Mouse (Mus musculus) midbrain, embryonic 16.5 days (tissue): ENCODE measurements around the gene Cacna1d. TPM values are rescaled to one million over a fixed set of nuclear protein-coding genes. Genes with fewer than 3 reads are reported as not detected.

Source experiments
- ATAC-seq: fragments of 200-750 bp; cut with Nextera tagmentation; 2 replicates; pipeline ENCODE4 v1.8.0; 2017; ENCODE audit warnings: moderate TSS enrichment
- H3K27ac ChIP-seq: fragments of 300-500 bp; sonication (generic); 2 replicates; pipeline ENCODE4 v1.5.1; 2014; ENCODE audit warnings: mild to moderate bottlenecking, low read length, mixed read lengths
- H3K27me3 ChIP-seq: fragments of 300-500 bp; sonication (generic); 2 replicates; pipeline ENCODE4 v1.6.1; 2014; ENCODE audit warnings: low read depth, low read length, mixed read lengths; ENCODE audit not compliant: control insufficient read depth, insufficient read depth
- H3K36me3 ChIP-seq: fragments of 300-500 bp; sonication (generic); 2 replicates; pipeline ENCODE4 v1.6.1; 2014; ENCODE audit warnings: mild to moderate bottlenecking, low read length, moderate library complexity, mixed read lengths; ENCODE audit not compliant: control insufficient read depth, insufficient read depth
- H3K4me1 ChIP-seq: fragments of 300-500 bp; sonication (generic); 2 replicates; pipeline ENCODE4 v1.6.1; 2014; ENCODE audit warnings: mild to moderate bottlenecking, low read length, mixed read lengths; ENCODE audit not compliant: control insufficient read depth, insufficient read depth
- H3K4me2 ChIP-seq: fragments of 300-500 bp; sonication (generic); 2 replicates; pipeline ENCODE4 v1.6.1; 2014; ENCODE audit warnings: mild to moderate bottlenecking, low read length, mixed read lengths
- H3K4me3 ChIP-seq: fragments of 300-500 bp; sonication (generic); 2 replicates; pipeline ENCODE4 v1.5.1; 2014; ENCODE audit warnings: low read depth, mild to moderate bottlenecking, low read length, moderate library complexity, mixed read lengths
- H3K9ac ChIP-seq: fragments of 300-500 bp; sonication (generic); 2 replicates; pipeline ENCODE4 v1.6.1; 2014; ENCODE audit warnings: low read depth, low read length, mixed read lengths
- H3K9me3 ChIP-seq: fragments of 300-500 bp; sonication (generic); replicated peaks from 2 replicates; pipeline ENCODE4 v1.6.1; 2014; ENCODE audit warnings: mild to moderate bottlenecking, low read length, mixed read lengths; ENCODE audit not compliant: control insufficient read depth, poor library complexity, severe bottlenecking
- WGBS: fragments of 180-500 bp; shearing (Covaris S2); extraction: QIAGEN DNeasy Blood & Tissue Kit; methylation state at CpG from one replicate; pipeline ENCODE4 v1.1.7; 2014; 5-methylcytosine and 5-hydroxymethylcytosine counted together
- polyA plus RNA-seq: library from polyadenylated mRNA; unstranded; fragments of >200 nt; fragmentation: Nextera tagmentation; extraction: Ambion mirVana; gene quantifications from 2 replicates; pipeline ENCODE4 v1.2.1, GENCODE M21; 2015

The Cacna1d gene
- polyA plus RNA-seq, 1 experiment from 2014 or later: 10.5 TPM

DNA sequence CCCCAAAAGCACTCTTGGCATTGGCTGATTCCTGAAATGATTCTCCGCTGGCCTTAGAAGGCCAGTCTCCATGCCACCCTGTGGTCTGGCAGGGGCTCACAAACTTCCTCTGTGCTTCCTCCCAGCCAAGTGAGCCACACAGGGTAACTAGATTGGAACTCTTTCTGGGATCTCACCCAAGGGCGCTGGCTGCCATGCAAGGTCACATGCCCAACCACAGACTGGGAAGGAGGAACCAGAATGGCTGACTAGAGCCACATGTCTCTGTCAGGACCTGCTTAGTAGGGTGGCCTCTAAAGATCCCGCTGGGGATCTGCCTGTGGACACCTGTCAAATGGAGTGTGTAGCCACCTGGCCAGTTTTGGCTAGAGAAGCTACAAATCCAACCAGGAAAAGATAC lies 273.1 kb downstream of the Cacna1d start:
- Histone ChIP-seq H3K9ac (no peak overlapping the region), H3K36me3 (no peaks in the 10 kb centered on the region), H3K27me3 (no peaks in the 10 kb centered on the region), H3K4me2 (no peak overlapping the region), H3K4me3 (no peak overlapping the region), H3K9me3 (no peaks in the 10 kb centered on the region), H3K4me1 (no peaks in the 10 kb centered on the region), H3K27ac (no peak overlapping the region)
- WGBS: 99% methylated on average over 3 of the region's 3 CpGs
- no peak for ATAC-seq

DNA sequence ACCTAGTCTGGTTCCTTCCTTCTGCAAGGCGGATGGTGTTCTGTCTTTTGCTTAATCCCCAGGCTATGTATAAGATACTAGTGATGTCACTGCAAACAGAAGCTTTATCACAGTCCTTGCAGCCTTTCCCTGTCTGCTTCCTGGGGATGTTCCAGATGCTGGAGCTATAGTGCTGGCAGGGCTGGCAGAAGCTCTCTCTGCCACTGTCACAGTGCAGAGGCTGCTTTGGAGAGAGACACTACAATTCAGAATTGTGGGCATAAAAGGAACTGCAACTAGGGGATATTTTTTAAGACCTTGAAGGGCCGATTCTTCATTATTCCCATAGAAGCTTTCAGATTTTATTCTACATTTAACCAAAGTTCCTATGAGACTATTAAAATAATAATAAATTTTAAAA lies 274.1 kb downstream of the Cacna1d start:
- H3K9me3 ChIP-seq: no peaks in the 10 kb centered on the region
- WGBS: 81% methylated on average over 2 of the region's 2 CpGs
- no peak overlapping the region for H3K4me2 ChIP-seq
- H3K9ac ChIP-seq: no peak overlapping the region
- no peak overlapping the region for H3K4me3 ChIP-seq
- H3K27me3 ChIP-seq: no peaks in the 10 kb centered on the region
- H3K4me1 ChIP-seq: no peaks in the 10 kb centered on the region
- H3K27ac ChIP-seq: no peak overlapping the region
- H3K36me3 ChIP-seq: no peaks in the 10 kb centered on the region
- no peak for ATAC-seq

DNA sequence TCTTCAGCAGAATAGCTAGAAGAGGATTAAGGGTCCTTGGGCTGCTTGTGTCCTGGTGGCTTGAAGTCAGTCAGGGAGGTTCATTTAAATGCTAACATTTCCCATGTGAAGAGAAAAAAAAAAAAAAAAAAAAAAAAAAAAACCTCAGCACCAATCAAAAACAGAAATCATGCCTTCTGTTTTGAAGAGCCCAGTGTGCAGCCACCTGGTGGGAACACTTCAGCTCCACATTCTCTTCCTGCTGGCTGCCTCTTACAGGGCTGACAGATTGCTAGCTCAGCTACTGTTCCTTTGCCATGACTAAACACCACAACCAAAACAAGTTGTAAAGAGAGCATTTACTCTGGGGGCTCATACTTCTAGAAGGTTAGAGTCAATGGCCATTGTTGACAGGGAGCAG lies 283.1 kb downstream of the Cacna1d start:
- Histone ChIP-seq H3K9ac (no peak overlapping the region), H3K4me2 (no peak overlapping the region), H3K4me1 (0 out of 2 replicates have a peak, but pooled peaks cover 3% of the 10 kb centered on the region), H3K36me3 (no peaks in the 10 kb centered on the region), H3K4me3 (no peak overlapping the region), H3K9me3 (no peaks in the 10 kb centered on the region), H3K27me3 (no peaks in the 10 kb centered on the region), H3K27ac (no peak overlapping the region)
- ATAC-seq: no peak

DNA sequence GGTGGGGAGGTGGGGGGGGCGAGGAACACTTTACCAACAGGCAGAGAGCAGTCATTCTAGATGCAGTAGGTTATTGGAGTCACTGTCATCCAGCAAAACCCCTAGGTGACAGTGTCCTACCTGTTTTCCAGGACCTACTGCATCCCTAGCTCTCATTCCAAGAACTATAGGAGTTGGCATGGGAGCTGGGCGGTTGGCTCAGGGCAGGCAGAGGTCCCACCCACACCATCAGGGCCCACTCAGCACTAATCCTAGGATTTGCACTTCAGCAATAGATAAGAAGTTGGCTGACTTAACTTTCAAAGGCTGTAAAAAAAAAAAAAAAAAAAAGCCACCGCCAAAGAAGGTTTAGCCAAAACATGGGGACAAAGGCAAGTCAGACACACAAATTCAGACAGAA lies 285.4 kb downstream of the Cacna1d start:
- H3K4me3 ChIP-seq: no peak overlapping the region
- H3K27ac ChIP-seq: no peak overlapping the region
- no peaks in the 10 kb centered on the region for H3K27me3 ChIP-seq
- no peaks in the 10 kb centered on the region for H3K9me3 ChIP-seq
- 48% methylated on average over 3 of the region's 3 CpGs for WGBS
- no peak overlapping the region for H3K9ac ChIP-seq
- H3K36me3 ChIP-seq: no peaks in the 10 kb centered on the region
- H3K4me1 ChIP-seq: 0 out of 2 replicates have a peak, but pooled peaks cover 3% of the 10 kb centered on the region
- H3K4me2 ChIP-seq: no peak overlapping the region
- ATAC-seq: no peak

DNA sequence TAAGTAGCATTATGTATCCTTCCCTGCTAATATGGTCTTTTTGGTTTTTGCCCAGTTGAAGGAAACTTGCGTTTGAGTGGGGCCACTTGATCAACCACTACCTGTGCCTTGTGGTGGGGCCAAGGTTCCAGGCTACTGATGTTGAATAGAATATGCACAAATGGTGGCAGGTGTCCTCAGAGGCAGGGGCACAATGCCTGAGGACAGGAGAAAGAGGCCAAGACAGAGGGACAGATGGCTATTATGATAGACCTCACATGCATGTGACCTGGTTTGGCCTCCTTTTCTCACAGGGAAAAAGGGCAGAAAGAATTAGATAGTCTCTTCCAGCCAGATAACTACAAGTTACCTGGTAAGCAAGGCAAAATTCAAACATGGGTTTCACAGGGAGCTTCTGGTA lies 286.7 kb downstream of the Cacna1d start:
- Histone ChIP-seq H3K9ac (no peak overlapping the region), H3K4me1 (0 out of 2 replicates have a peak, but pooled peaks cover 3% of the 10 kb centered on the region), H3K27me3 (no peaks in the 10 kb centered on the region), H3K4me3 (no peak overlapping the region), H3K4me2 (no peak overlapping the region), H3K9me3 (no peaks in the 10 kb centered on the region), H3K27ac (no peak overlapping the region), H3K36me3 (no peaks in the 10 kb centered on the region)
- ATAC-seq: no peak
- WGBS: 97% methylated on average over 1 of the region's 1 CpGs

DNA sequence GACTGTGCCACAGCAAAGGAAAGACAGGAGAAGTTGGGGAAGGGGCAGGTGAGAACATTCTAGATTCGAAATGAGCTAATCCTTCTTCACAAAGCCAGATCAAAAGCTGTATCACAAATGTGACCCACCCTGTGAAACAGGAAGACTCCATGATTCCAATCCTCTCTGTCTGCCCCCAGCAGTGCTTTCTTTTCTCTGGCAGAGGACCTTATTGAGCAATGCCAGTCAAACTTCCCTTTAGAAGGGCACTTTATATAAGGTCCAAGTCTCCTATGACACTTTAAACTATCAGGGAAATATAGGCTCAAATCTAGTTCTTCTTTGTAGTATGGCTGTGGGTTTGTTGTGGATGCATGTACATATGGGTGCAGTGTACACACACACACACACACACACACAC lies 290.9 kb downstream of the Cacna1d start:
- Histone ChIP-seq H3K4me3 (no peak overlapping the region), H3K9ac (no peak overlapping the region), H3K4me2 (no peak overlapping the region), H3K36me3 (no peaks in the 10 kb centered on the region), H3K9me3 (no peaks in the 10 kb centered on the region), H3K4me1 (peaks cover 12% of the 10 kb centered on the region), H3K27ac (no peak overlapping the region), H3K27me3 (no peaks in the 10 kb centered on the region)
- ATAC-seq: no peak
- WGBS: 67% methylated on average over 1 of the region's 1 CpGs

DNA sequence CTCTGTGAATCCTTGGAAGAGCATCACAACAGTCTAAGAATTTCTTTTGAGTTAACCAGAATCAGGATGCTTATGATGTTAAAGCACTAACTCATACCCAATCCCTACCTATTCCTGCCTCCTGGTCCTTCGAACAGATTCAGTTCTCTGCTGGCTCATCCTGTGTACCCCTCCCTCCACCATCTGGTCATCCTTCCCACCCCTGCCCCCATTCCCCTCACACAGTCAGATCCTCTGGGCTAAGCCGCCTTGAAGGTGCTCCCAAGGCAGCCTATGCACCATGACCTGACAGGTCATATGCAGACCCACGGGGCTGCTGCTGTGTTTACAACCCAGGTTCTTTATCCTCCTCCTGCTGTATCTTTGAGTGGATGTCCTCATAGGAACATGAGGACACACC lies 292.4 kb downstream of the Cacna1d start:
- WGBS: 90% methylated on average over 3 of the region's 3 CpGs
- Histone ChIP-seq H3K27ac (no peak overlapping the region), H3K4me2 (no peak overlapping the region), H3K36me3 (no peaks in the 10 kb centered on the region), H3K9me3 (no peaks in the 10 kb centered on the region), H3K4me3 (no peak overlapping the region), H3K27me3 (no peaks in the 10 kb centered on the region), H3K9ac (no peak overlapping the region), H3K4me1 (peaks cover 12% of the 10 kb centered on the region)
- ATAC-seq: no peak

DNA sequence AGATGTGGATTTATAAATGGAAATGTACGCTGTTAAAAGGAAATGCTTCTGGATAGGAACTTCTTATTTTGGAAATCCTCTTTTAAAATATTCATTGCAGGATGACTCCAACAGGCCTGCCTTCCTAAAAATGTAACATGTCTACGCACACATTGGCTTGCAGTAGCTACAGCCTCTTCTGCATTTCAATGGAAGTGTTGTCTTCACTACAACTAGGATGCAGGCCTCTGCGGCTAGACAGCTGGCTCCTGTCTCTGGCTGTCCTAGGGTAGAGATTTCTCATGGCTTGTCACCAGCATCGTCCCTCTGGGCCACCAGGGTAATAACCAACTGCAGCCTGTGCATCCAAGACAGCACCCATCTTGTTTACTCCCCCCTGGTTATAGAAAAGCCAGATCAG lies 293.1 kb downstream of the Cacna1d start:
- Histone ChIP-seq H3K4me2 (no peak overlapping the region), H3K4me3 (no peak overlapping the region), H3K36me3 (no peaks in the 10 kb centered on the region), H3K27me3 (no peaks in the 10 kb centered on the region), H3K9ac (no peak overlapping the region), H3K9me3 (no peaks in the 10 kb centered on the region), H3K27ac (no peak overlapping the region), H3K4me1 (peaks cover 12% of the 10 kb centered on the region)
- no peak for ATAC-seq
- WGBS: 82% methylated on average over 4 of the region's 4 CpGs

DNA sequence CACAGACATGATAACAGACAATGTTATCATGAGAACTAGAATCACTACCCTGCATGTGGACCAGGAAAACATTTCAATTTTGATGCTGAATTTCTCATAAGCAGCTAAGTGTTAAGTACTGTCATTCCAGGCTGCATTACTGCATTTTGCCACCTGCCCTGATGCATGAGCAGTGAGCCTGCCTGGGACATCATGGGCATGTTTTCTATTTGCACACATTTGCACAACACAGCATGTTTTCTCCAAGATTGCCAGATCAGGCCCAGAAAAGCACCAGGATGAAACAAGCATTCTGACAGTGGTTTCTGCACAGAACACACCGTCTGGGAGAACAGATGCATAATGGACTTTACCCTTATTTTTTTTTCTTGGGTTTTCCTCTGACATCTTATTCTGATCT lies 294.3 kb downstream of the Cacna1d start:
- Histone ChIP-seq H3K9me3 (no peaks in the 10 kb centered on the region), H3K4me3 (no peak overlapping the region), H3K27ac (peak overlapping the region; percentile 47), H3K4me1 (peaks cover 12% of the 10 kb centered on the region), H3K27me3 (no peaks in the 10 kb centered on the region), H3K36me3 (no peaks in the 10 kb centered on the region), H3K4me2 (no peak overlapping the region), H3K9ac (no peak overlapping the region)
- WGBS: 65% methylated on average over 1 of the region's 1 CpGs
- no peak for ATAC-seq

DNA sequence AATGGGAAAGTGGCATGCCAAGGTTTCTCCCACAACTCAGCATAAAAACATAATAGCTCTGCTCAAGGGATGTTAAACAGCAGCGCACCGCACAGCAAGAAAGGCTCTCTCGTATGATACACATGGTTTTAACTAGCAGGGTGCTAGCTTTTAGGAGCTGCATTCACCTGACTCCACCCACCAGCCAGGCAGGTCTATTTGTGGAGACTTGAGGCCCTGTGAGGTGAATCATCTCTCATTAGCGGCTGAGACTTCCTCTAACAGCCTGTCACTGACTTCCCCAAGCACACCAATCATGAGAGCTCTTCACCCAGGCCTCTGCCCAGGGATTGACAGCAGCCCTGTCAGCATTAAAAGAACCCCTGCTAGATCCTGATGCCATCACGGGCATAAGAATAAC lies 295.0 kb downstream of the Cacna1d start:
- ATAC-seq: peak; percentile 56; the same call in 1 of the 2 replicates
- peak overlapping the region; percentile 41 for H3K27ac ChIP-seq
- H3K9me3 ChIP-seq: no peaks in the 10 kb centered on the region
- WGBS: 39% methylated on average over 5 of the region's 5 CpGs
- peaks cover 12% of the 10 kb centered on the region for H3K4me1 ChIP-seq
- H3K9ac ChIP-seq: 0 out of 2 replicates have a peak overlapping the region, but pooled peaks have one; percentile 14
- no peaks in the 10 kb centered on the region for H3K36me3 ChIP-seq
- no peaks in the 10 kb centered on the region for H3K27me3 ChIP-seq
- H3K4me2 ChIP-seq: no peak overlapping the region
- H3K4me3 ChIP-seq: no peak overlapping the region
